Mouse (Mus musculus) heart, postnatal 10 days (tissue): ENCODE measurements around the gene Dusp23. TPM values are rescaled to one million over a fixed set of nuclear protein-coding genes. Genes with fewer than 3 reads are reported as not detected.

Experiments used
- DNase-seq, 2 experiments: peaks; one replicate each; pipeline ENCODE4 v3.0.0; 2021
- intact Hi-C: fragments of 180-260 bp; cut with DNase I; formaldehyde crosslinking; loops from one replicate; pipeline ENCODE4 v1.15.1; 2025
- total RNA-seq, 2 experiments: library from RNA; stranded (reverse); gene quantifications; 2 replicates each; pipeline ENCODE4 v1.2.3; 2021

Gene Dusp23
- 1 to 10 TPM; 6.3 to 6.8 TPM for total RNA-seq

- intact Hi-C loops: loop anchor here (1.0 to 10.0 kb wide), 4 partner anchors 13 to 762 kb away; no protein-coding TSS in a partner anchor
- DNase-seq: peak; percentile 97
Observed at GRCm38 (mm10) chr1:172632451-172633326, at the start of gene Dusp23. TSS of gene Dusp23 (minus strand) at chr1:172632962.

GRCm38 (mm10) chr1:172680742-172681141, 48.0 kb upstream of the Dusp23 start:
- no peak for DNase-seq
- intact Hi-C loops: no loop called here

- no peak for DNase-seq
- intact Hi-C loops: no loop called here
Observed at GRCm38 (mm10) chr1:172670716-172671115, 38.0 kb upstream of the Dusp23 start.

- no peak for DNase-seq
- intact Hi-C loops: no loop called here
Observed at GRCm38 (mm10) chr1:172667597-172667996, 34.8 kb upstream of the Dusp23 start.

- intact Hi-C loops: no loop called here
- no peak for DNase-seq
Observed at GRCm38 (mm10) chr1:172665457-172665856, 32.7 kb upstream of the Dusp23 start.

- intact Hi-C loops: no loop called here
- DNase-seq: no peak
Observed at GRCm38 (mm10) chr1:172659688-172660087, 26.9 kb upstream of the Dusp23 start.

GRCm38 (mm10) chr1:172657266-172657665, 24.5 kb upstream of the Dusp23 start:
- intact Hi-C loops: no loop called here
- no peak for DNase-seq

GRCm38 (mm10) chr1:172653900-172654299, 21.1 kb upstream of the Dusp23 start:
- no peak for DNase-seq
- intact Hi-C loops: no loop called here

- DNase-seq: peak in 1 of 2 experiments; percentile 9
- intact Hi-C loops: no loop called here
Observed at GRCm38 (mm10) chr1:172652040-172652662, 19.4 kb upstream of the Dusp23 start.

GRCm38 (mm10) chr1:172651288-172651987, 18.7 kb upstream of the Dusp23 start:
- no peak for DNase-seq
- intact Hi-C loops: no loop called here

- peak in 1 of 2 experiments; percentile 53 for DNase-seq
- intact Hi-C loops: no loop called here
Observed at GRCm38 (mm10) chr1:172650519-172651287, 17.9 kb upstream of the Dusp23 start.

- DNase-seq: no peak
- intact Hi-C loops: no loop called here
Observed at GRCm38 (mm10) chr1:172649396-172649795, 16.6 kb upstream of the Dusp23 start.

GRCm38 (mm10) chr1:172647236-172647635, 14.5 kb upstream of the Dusp23 start:
- intact Hi-C loops: no loop called here
- DNase-seq: no peak

GRCm38 (mm10) chr1:172638781-172639180, 6.0 kb upstream of the Dusp23 start:
- intact Hi-C loops: loop anchor here (10.0 kb wide), 1 partner anchor 756 kb away; no protein-coding TSS in a partner anchor

GRCm38 (mm10) chr1:172637801-172638200, 5.0 kb upstream of the Dusp23 start:
- intact Hi-C loops: loop anchor here (10.0 kb wide), 1 partner anchor 757 kb away; no protein-coding TSS in a partner anchor
- DNase-seq: no peak

More at GRCm38 (mm10) chr1:172638781-172639180, 6.0 kb upstream of the Dusp23 start:
- DNase-seq: peak in 1 of 2 experiments; percentile 18

GRCm38 (mm10) chr1:172636266-172636665, 3.5 kb upstream of the Dusp23 start:
- DNase-seq: no peak
- intact Hi-C loops: loop anchor here (10.0 kb wide), 1 partner anchor 759 kb away; no protein-coding TSS in a partner anchor

GRCm38 (mm10) chr1:172635258-172635657, 2.5 kb upstream of the Dusp23 start:
- no peak for DNase-seq
- intact Hi-C loops: loop anchor here (10.0 kb wide), 1 partner anchor 760 kb away; no protein-coding TSS in a partner anchor

- intact Hi-C loops: loop anchor here (10.0 kb wide), 1 partner anchor 761 kb away; no protein-coding TSS in a partner anchor
- no peak for DNase-seq
Observed at GRCm38 (mm10) chr1:172634136-172634535, 1.4 kb upstream of the Dusp23 start.

- no peak for DNase-seq
- intact Hi-C loops: loop anchor here (10.0 kb wide), 1 partner anchor 763 kb away; no protein-coding TSS in a partner anchor
Observed at GRCm38 (mm10) chr1:172631721-172632120, 1.0 kb downstream of the Dusp23 start.

- DNase-seq: no peak
- intact Hi-C loops: loop anchor here (10.0 kb wide), 1 partner anchor 765 kb away; no protein-coding TSS in a partner anchor
Observed at GRCm38 (mm10) chr1:172629831-172630230, 2.9 kb downstream of the Dusp23 start.
